Mouse (Mus musculus): ENCODE measurements around the gene Tas1r2. TPM values are rescaled to one million over a fixed set of nuclear protein-coding genes. Genes with fewer than 3 reads are reported as not detected.
A peak's percentile ranks its signal among the peaks of the same experiment; 100 is the strongest.

Tas1r2 gene
- not detected for total RNA-seq (2021)

DNA sequence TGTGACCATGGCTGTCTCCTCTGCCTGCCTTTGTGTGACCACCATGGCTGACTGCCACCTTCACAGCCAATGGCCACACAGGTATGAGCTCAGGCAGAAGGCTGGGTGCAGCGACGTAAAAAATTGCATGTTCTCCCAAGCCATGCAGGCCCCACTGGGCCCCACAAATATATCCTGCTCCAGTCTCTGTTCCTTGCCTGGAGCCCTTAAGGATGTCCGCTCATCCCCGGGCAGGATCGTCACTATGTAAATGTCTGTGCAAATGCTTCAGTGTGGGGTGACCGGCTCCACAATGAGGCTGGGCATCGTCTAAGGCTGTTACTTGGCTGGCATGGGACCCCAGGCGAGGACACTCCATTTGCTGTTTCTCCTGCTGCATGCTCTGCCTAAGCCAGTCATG lies at the start of gene Tas1r2:
TSS of gene Tas1r2 (plus strand) at position 301 of the 400 bp plus-strand sequence.
- no peak for DNase-seq

DNA sequence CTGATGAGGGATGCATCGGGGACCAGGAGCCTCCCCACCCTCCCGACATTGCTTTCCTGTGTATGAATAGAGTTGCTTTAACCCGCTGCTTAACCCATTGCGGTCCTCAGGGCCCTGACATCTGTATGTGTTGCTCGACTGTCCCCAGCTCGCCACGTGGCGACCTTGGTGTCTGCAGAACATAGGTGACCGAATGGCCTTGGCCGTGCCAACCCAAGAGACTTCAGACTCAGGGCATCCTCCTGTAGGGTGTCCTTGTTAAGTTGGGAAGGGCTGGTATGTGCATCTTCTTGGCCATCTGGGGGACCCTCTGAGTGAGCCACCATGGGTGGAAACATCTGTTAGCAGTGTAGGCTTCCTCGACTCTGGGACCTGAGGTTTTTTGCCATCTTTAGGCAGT lies 48.1 kb upstream of the Tas1r2 start:
- DNase-seq, result no peak

GRCm38 (mm10) chr4:139606732-139607131 lies 46.6 kb upstream of the Tas1r2 start:
- DNase-seq, result no peak

DNA sequence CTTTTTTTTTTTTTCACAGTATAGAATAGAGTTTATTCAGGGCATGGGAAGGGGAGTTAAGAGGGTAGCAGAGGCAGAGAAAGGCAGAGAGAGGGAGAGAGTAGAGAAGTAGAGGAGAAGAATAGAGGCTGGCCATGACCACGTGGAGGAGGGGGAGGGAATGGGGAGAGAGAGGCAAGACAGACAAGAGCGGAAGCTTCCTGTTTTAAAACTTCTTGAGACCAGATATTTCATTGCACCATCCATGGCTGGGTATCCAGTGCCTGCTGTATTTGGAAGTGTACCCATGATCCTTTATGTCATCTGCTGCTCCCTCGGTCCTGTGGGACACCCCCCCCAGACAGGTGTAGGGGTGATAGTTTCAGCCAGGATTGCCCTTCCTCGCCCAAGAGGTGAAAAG lies 44.4 kb upstream of the Tas1r2 start:
- no peak for DNase-seq

DNA sequence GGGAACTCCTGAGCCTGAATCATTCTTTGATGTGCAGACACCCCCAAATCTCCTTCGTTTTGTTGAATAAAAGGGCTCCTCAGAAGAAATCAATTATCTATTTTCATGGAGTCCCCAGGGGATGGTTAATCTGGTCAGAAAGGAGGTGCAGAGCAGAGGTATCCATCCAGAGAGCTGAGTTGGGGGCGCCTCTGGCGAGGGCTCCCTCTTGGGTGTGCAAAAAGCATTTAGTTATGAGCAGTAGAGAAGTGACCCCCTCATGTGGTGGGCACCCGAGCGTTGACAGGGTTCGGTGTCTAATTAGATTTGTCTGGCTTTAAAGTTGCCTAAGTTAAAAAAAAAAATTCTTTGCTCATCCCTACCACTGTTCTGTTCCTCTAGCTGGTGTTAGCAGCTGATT lies 42.4 kb upstream of the Tas1r2 start:
- DNase-seq, result no peak

GRCm38 (mm10) chr4:139611542-139611953 lies 41.8 kb upstream of the Tas1r2 start:
- DNase-seq, result peak; percentile 92

GRCm38 (mm10) chr4:139614524-139615260 lies 38.6 kb upstream of the Tas1r2 start:
- no peak for DNase-seq

DNA sequence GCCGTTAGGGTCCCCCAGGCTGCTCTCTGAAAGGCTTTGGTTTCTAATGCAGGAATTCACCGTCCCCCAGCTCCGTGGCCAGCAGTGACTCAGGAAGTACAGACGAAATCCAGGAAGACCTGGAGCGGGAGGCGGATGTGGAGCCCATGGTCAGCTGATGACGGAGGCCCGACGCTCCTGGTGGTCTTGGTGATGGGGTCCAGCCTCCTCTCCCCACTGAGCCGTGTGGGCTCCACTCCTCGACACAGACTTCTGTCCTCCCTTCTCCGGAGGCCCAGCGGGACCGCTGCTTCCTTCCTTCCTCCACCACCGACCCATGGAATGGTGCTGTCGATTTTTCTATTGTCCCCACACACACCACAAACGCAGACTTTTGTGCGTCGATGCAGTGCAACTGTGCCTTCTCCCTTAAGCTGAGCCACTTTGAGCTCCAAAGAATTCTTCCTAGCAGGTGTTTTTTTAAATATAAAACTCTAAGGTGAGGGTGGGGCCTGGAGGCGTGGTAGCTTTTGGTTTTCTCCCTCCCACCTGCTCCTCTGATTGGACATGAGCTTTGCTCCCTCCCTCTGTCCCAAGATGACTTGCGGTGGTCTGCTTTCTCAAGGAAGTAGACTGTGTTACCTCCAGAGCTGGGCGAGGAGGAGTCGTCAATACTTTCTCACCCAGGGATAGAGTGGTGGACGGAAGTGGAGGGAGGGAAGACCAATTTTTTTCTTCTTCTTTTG lies 36.9 kb upstream of the Tas1r2 start:
- DNase-seq, result peak; percentile 45

DNA sequence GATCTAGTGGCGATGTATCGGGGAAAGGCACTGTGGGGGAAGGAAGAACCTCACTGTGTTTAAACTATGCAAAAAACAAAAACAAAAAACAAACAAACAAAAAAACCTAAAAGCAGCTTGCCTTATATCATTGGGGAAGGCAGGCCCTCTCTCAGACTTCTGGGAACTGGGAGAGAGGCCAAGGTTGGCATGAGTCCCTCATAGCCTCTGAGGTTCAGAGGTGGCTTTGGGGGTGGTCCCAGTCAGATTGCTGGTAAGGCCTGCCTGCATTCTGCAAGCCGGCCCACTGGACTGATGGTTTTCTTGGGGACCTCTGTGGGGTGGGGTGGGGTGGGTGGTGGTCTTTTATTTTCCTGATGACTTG lies 36.4 kb upstream of the Tas1r2 start:
- DNase-seq, result no peak

GRCm38 (mm10) chr4:139619765-139620164 lies 33.6 kb upstream of the Tas1r2 start:
- DNase-seq, result no peak

DNA sequence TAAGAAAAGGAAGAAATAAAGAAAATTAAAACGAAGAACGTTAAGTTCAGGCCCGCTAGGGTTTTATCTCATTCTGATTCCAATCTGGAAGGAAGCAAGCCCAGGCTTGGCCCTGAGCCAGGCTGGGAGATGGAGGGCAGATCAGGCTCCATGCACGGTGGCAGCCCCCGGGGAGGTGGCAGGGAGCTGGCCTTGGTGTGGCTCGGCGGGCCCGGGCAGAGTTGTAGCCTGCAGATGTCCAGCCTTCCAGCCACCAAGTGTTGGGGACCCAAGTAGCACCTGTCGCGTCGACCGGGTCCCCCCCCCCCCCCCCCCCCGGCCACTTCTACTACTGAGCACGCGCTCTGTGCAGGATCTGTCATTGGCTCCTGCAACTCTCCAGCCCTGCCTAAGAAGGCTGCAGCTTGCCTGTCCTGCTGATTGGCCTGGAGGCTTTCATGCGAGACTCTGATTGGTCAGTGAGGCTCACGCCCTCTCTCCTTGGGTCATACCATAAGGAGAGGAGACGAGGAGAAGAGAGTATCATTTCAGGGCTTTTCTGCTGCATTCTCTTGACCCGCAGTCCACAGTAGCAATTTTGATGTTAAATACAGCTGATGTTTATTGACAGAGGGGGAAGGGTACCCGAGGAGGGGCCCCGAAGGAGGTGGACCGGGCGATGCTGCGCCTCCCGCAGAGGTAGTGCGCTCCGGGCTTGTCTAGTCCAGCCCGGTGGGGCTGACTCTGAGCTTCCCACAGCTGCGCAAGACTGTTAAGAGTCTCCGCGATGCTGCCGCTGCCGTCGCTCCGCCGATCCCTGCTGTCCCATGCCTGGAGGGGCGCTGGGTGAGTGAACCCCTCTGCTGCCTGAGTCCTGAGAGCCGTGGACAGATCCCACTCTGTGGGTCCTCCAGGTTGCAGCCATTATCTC lies 30.7 kb upstream of the Tas1r2 start, which contains the start of gene Aldh4a1:
TSS of gene Aldh4a1 (plus strand) at position 494 of the 910 bp plus-strand sequence.
- peak; percentile 88 for DNase-seq

GRCm38 (mm10) chr4:139623434-139624115 lies 29.8 kb upstream of the Tas1r2 start:
- no peak for DNase-seq

- no peak for DNase-seq
Measured at GRCm38 (mm10) chr4:139624116-139624489, 29.2 kb upstream of the Tas1r2 start.

GRCm38 (mm10) chr4:139624706-139625105 lies 28.6 kb upstream of the Tas1r2 start:
- no peak for DNase-seq

- no peak for DNase-seq
Measured at GRCm38 (mm10) chr4:139627361-139627760, 26.0 kb upstream of the Tas1r2 start.

DNA sequence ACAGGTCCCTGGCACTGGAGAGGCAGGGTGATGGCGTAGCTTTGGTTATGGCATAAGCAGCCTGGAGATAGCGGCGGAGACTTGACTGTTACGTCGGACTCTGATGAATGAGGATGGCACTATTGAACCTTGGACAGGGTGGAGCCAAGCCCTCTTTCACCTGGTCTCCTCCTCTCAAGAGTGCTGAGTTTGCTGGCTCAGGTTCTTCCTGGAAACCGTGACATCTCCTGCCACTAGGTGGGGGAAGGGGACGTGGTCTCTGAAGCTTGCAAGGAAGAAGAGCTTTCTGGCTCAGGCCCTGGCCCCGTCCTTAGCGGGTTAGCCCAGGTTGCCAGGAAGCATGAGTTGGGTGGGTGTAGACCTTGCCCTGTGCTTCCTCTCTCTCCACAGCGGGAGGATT lies 23.2 kb upstream of the Tas1r2 start:
- no peak for DNase-seq

DNA sequence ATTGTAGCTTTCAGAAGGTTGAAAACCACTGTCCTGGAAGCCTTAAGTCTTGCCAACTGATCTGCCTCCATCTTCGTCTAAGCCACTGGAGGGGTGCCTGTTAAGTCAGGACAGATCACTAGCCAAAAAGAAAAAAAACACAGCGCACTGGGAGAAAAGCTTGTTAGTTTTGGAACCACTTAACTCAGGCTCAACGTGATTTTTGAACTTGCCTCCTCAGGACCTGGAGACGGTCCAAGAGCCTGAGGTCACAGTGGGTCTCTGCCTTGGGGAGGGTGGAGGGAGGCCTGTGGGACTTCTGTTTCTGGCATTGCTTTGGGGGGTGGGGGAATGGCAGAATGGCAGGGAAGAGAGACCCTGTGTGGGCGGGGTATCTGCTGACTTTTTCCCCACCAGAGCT lies 22.2 kb upstream of the Tas1r2 start:
- DNase-seq, result no peak

- DNase-seq, result no peak
Measured at GRCm38 (mm10) chr4:139631569-139632253, 21.6 kb upstream of the Tas1r2 start.

GRCm38 (mm10) chr4:139632254-139632580 lies 21.1 kb upstream of the Tas1r2 start:
- no peak for DNase-seq

DNA sequence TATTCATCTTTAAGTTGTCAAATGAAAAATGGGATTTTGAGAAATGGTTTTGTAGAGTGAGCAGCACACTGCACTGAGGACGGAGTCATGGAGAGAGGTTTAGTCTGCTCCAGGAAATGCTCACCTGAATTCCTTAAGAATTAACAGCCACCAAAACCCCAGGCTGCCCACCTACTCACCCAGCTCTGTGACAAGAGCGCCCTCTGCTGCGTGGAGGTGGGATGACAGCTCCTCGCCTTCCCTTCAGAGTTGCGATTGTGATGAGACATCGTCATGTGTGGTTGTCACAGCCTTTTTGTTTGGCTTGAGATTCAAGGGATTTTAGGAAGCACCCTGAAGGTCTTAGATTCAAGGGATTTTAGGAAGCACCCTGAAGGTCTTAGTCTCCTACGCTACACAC lies 17.0 kb upstream of the Tas1r2 start:
- peak; percentile 83 for DNase-seq

GRCm38 (mm10) chr4:139637847-139638246 lies 15.5 kb upstream of the Tas1r2 start:
- DNase-seq, result no peak

DNA sequence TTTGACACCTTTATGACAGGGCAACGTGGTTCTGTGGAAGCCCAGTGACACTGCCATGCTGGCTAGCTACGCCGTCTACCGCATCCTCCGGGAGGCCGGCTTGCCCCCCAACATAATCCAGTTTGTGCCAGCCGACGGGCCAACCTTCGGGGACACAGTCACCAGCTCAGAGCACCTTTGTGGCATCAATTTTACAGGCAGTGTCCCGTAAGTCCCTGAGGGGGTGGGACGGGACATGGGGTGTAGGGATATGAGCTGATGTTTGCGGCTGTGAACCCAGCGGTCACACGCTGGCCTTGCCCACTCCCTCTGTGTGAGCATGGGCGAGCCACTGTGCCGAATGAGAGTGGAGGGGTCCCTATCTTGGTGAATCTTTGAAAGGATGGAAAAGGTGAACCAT lies 15.0 kb upstream of the Tas1r2 start:
- DNase-seq, result no peak

Measured in heart, postnatal 4 days (tissue).